ENCODE assay signal across 10 mouse cellular contexts in genomic region chr12:106030146-106030745, GRCm38 (mm10). TPM values are rescaled to one million over a fixed set of nuclear protein-coding genes. Genes with fewer than 3 reads are reported as not detected.
DNase-seq lines count a peak whose midpoint lies in the region; ATAC-seq and TF ChIP-seq lines count a peak whose summit lies in the region.
"Had no signal": no experiment of that assay in that cellular context is flagged by ENCODE, and none has a peak within 500 bp of the region (broad histone marks: within the 10 kb centered on the region; RNA-seq: fewer than 3 reads in every experiment).

No protein-coding gene starts in this region.

- peak overlapping the region; percentile 90 for H3K27ac ChIP-seq in layer of hippocampus, adult 2 months
- peak overlapping the region; percentile 86 for H3K27ac ChIP-seq in bone marrow macrophage, adult 2 months (ENCODE audit: insufficient read depth, low read depth, low read length)
- H3K27ac ChIP-seq in liver, postnatal 0 days (ENCODE audit: low read depth), result peak overlapping the region; percentile 67
- no peak overlapping the region for H3K27ac ChIP-seq in midbrain, embryonic 15.5 days
- H3K27ac ChIP-seq: kidney, postnatal 0 days; neural tube, embryonic 12.5 days had no signal

- H3K4me3 ChIP-seq in layer of hippocampus, adult 2 months, result no peak overlapping the region
- peak overlapping the region; percentile 50 for H3K4me3 ChIP-seq in bone marrow macrophage, adult 2 months (ENCODE audit: insufficient read depth, low read length)
- H3K4me3 ChIP-seq in liver, postnatal 0 days (ENCODE audit: low read depth, low read length), result no peak overlapping the region
- H3K4me3 ChIP-seq in midbrain, embryonic 15.5 days, result no peak overlapping the region
- H3K4me3 ChIP-seq: neural tube, embryonic 12.5 days had no signal

- WGBS in liver, postnatal 0 days (ENCODE audit: insufficient replicate concordance), result 58% methylated on average over 7 of the region's 7 CpGs
- 89% methylated on average over 7 of the region's 7 CpGs for WGBS in midbrain, embryonic 15.5 days

- no peak overlapping the region for H3K9ac ChIP-seq in liver, postnatal 0 days (replicated peaks)
- no peak overlapping the region for H3K9ac ChIP-seq in midbrain, embryonic 15.5 days
- H3K9ac ChIP-seq: neural tube, embryonic 12.5 days had no signal

- TF ChIP-seq EP300 in liver, postnatal 0 days (IDR thresholded peaks at IDR 0.05; ENCODE audit: low read depth), result no peak

- TF ChIP-seq CTCF in layer of hippocampus, adult 2 months (conservative IDR thresholded peaks at IDR 0.05), result no peak
- no peak for TF ChIP-seq CTCF in bone marrow macrophage, adult 2 months (IDR thresholded peaks at IDR 0.05; ENCODE audit: low read depth, low read length)
- TF ChIP-seq CTCF in liver, postnatal 0 days (IDR thresholded peaks at IDR 0.05; ENCODE audit: low read depth), result no peak

- peaks cover 55% of the 10 kb centered on the region for H3K4me1 ChIP-seq in bone marrow macrophage, adult 2 months (ENCODE audit: control insufficient read depth, insufficient read depth, low read length)
- peaks cover 39% of the 10 kb centered on the region for H3K4me1 ChIP-seq in liver, postnatal 0 days (ENCODE audit: insufficient read depth)
- H3K4me1 ChIP-seq in midbrain, embryonic 15.5 days, result no peaks in the 10 kb centered on the region
- H3K4me1 ChIP-seq: neural tube, embryonic 12.5 days had no signal

- H3K4me2 ChIP-seq in liver, postnatal 0 days (ENCODE audit: low read depth, low read length), result peak overlapping the region; percentile 33; the same call in 1 of the 2 replicates
- H3K4me2 ChIP-seq in midbrain, embryonic 15.5 days, result no peak overlapping the region
- H3K4me2 ChIP-seq: neural tube, embryonic 12.5 days had no signal

- no peaks in the 10 kb centered on the region for H3K27me3 ChIP-seq in liver, postnatal 0 days (ENCODE audit: insufficient read depth, low read length)
- H3K27me3 ChIP-seq in midbrain, embryonic 15.5 days (replicated peaks), result no peaks in the 10 kb centered on the region
- H3K27me3 ChIP-seq: neural tube, embryonic 12.5 days had no signal

- DNase-seq in layer of hippocampus, adult 2 months (ENCODE audit: low spot score in 2 of 2), result no peak
- no peak for DNase-seq in layer of hippocampus, adult 18-20 months (ENCODE audit: low spot score in 2 of 2)
- DNase-seq in liver, postnatal 0 days, result peak; percentile 29
- DNase-seq in left cerebral cortex, adult 11 months (ENCODE audit: low spot score), result no peak
- DNase-seq in frontal cortex, postnatal 36 days (ENCODE audit: low spot score in 2 of 2), result no peak

- no peak for TF ChIP-seq POLR2A in bone marrow macrophage, adult 2 months (IDR thresholded peaks at IDR 0.05; ENCODE audit: borderline replicate concordance, low read depth, low read length)

- H3K9me3 ChIP-seq in liver, postnatal 0 days (ENCODE audit: low read length), result no peaks in the 10 kb centered on the region
- no peaks in the 10 kb centered on the region for H3K9me3 ChIP-seq in midbrain, embryonic 15.5 days
- H3K9me3 ChIP-seq: neural tube, embryonic 12.5 days had no signal

- H3K36me3 ChIP-seq in liver, postnatal 0 days (replicated peaks; ENCODE audit: insufficient read depth, low read length), result no peaks in the 10 kb centered on the region
- no peaks in the 10 kb centered on the region for H3K36me3 ChIP-seq in midbrain, embryonic 15.5 days (replicated peaks)

- ATAC-seq in liver, postnatal 0 days, result peak; percentile 9; the same call in 1 of the 2 replicates
- peak; percentile 63; the same call in 1 of the 2 replicates for ATAC-seq in neutrophil, adult 5-6 weeks (ENCODE audit: extremely low read depth, insufficient number of reproducible peaks, low FRiP score, poor library complexity, severe bottlenecking)
- ATAC-seq in midbrain, embryonic 15.5 days (replicated peaks), result no peak

RNA-seq across cellular contexts. Expression of gene Vrk1, which starts 20.2 kb away (rescaled TPM):
- total RNA-seq in layer of hippocampus, adult 2 months (2021), result 10 to 100 TPM; 18.7 to 21.3 TPM
- total RNA-seq in layer of hippocampus, adult 18-20 months (2021), result 10 to 100 TPM; 15.5 to 17.6 TPM
- polyA plus RNA-seq in bone marrow macrophage, adult 2 months (2012; ENCODE audit: insufficient read depth, insufficient read length, missing spikeins), result 37.0 and 42.9 TPM in 2 replicates
- 44.8 and 45.8 TPM in 2 replicates for polyA plus RNA-seq in liver, postnatal 0 days (2015; fragmentation: Nextera tagmentation; extraction: Ambion mirVana)
- total RNA-seq in neutrophil, adult 5-6 weeks (2017), result 120 and 128 TPM in 2 replicates
- polyA plus RNA-seq in midbrain, embryonic 15.5 days (2015; fragmentation: Nextera tagmentation; extraction: Ambion mirVana), result 31.6 and 32.6 TPM in 2 replicates
